Mouse (Mus musculus) adrenal gland, adult 18-20 months (tissue): ENCODE measurements around the gene Bcl2l1. TPM values are rescaled to one million over a fixed set of nuclear protein-coding genes. Genes with fewer than 3 reads are reported as not detected.

Experiments used
- DNase-seq, 2 experiments: peaks; one replicate each; pipeline ENCODE4 v3.0.0; 2021 to 2022; ENCODE audit warnings: low spot score in 2 of 2
- long read RNA-seq, 2 experiments: library from polyadenylated mRNA; stranded (forward); transcript quantifications; one replicate each; pipeline ENCODE4 v2.0.0; 2021
- total RNA-seq, 2 experiments: library from RNA; stranded (reverse); gene quantifications; 1 replicate in 1 of 2; 2 replicates in 1 of 2; pipeline ENCODE4 v1.2.3; 2021

The Bcl2l1 gene
- total RNA-seq, result 10 to 100 TPM; 63.6 to 73.5 TPM
- long read RNA-seq, experiment 1, transcript Bcl2l1-201 (3 exons, 2,417 nt), result minor isoform, 11 of 47 reads
- long read RNA-seq, experiment 1, transcript Bcl2l1-202 (3 exons, 2,568 nt), result major isoform, 22 of 47 reads
- long read RNA-seq, experiment 1, partial matches to known transcripts, result 4 of 47 reads
- long read RNA-seq, experiment 1, other reads (novel, unspliced or antisense), result 10 of 47 reads
- long read RNA-seq, experiment 2, transcript Bcl2l1-202 (3 exons, 2,568 nt), result minor isoform, 11 of 55 reads
- long read RNA-seq, experiment 2, transcript Bcl2l1-201 (3 exons, 2,417 nt), result major isoform, 25 of 55 reads
- long read RNA-seq, experiment 2, partial matches to known transcripts, result 15 of 55 reads
- long read RNA-seq, experiment 2, other reads (novel, unspliced or antisense), result 4 of 55 reads

DNA sequence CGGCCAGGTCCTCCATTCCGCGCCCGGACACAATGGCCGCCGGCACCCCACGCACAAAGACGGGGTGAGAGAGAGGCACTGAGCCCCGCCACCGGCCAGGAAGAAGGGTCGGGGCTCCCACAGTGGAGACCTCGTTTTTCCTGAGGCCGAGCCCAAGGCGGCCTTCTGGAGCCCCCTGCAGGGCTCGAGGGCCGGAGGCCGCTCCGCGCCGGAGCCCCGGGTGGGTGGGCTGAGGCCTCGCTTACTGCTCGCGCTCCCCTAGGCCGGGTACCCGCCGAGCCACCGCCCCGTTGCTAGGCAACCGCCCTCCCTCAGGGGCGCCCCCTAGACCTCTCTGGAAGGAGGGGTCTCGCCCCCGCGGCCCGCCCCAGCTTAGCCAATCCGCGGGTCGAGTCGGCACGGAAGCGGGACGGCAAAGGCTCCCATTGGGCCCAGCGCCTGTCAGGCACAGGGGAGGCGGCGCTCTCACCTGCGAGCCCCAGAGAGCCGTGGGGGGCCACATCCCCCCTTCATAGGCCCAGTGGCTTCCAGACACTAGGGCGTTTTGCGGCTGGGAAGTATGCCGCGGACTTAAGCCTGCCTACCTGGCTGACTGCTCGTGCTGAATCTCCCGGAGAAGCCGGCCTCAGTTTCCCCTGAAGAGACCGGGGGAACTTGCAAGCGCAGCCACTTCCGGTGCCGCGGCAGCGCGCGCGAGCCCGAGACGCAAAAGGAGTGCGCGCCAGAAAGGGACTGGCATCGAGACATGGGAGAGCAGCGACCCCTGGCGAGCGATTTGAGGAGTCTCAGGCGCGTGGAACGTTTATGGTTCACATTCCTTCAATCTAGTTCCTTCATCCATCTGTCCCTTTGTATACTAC, at the start of gene Bcl2l1:
Gene Bcl2l1, minus strand, starts transcription at position 710 of the 860 bp plus-strand sequence.
- DNase-seq, result peak; percentile 96 to 97

DNA sequence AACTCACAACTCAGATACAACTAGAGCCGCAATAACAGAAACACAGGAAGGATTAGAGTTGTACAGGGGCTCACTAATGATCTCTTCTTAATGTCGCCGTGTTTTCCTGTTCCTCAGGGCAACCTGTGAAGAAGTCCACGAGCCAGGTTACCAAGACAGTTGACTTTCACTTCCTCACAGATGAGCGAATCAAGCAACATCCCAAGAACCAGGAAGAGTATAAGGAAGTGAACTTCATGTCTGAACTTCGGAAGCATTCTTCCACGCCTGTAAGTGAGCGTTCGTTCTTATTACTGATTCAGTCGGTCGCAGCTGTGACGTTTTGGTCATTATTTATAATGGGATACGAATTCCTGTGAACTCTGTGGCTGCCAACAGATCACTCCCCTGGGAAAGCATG, 49.4 kb upstream of the Bcl2l1 start:
- DNase-seq, result no peak

DNA sequence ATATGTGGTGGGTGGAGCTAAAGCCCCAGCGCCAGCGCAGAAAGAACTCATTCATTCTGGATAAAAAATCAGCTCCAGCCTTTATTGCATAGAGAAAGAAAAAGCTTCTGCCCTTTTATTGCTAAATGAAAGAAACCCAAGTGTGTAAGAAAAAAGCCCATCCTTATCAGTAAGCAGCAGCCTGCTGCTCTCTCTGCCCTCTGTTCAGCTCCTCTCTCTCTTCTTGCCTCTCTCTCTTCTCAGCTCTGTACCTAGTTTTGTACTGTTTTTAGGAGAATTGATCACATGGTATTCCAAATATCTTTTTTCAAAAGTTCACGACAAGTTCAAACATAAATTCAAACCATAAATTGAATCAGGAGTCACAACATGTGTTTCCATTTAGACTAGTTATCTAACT, 46.7 kb upstream of the Bcl2l1 start:
- DNase-seq, result no peak

DNA sequence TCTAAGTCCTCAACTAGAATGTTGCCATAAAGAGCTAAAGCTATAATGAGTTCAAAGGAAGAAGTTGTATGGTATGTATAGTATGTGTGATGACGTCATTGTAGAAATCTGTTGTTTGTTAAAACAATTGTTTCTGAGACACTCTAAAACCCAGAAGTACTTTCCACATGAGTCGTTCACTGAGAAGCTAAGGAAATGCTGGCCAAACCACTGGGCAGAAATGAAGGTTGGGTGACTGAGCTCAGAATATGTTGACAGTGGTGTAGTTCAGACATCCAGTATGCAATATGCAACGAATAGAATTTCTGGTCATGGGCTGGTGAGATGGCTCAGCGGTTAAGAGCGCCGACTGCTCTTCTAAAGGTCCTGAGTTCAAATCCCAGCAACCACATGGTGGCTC, 31.8 kb upstream of the Bcl2l1 start:
- no peak for DNase-seq

DNA sequence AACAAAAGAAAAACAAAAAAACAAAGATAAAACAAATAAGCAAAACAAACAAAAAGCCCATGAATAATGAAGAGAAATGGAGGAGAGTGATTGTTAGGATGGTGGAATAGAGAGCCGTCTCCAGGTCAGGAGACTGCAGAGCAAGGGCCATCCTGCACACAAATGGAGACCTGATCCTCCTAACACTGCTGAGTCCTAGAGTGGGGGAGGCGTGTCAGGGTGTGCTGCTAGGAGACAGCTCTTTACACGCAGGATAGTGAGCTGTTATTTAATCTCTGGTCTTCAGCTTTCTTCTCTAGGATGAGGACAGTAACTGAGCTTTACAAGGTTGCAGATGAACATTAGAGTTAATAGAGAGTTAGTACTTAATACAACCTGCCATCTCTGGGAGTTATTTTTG, 31.1 kb upstream of the Bcl2l1 start:
- no peak for DNase-seq

DNA sequence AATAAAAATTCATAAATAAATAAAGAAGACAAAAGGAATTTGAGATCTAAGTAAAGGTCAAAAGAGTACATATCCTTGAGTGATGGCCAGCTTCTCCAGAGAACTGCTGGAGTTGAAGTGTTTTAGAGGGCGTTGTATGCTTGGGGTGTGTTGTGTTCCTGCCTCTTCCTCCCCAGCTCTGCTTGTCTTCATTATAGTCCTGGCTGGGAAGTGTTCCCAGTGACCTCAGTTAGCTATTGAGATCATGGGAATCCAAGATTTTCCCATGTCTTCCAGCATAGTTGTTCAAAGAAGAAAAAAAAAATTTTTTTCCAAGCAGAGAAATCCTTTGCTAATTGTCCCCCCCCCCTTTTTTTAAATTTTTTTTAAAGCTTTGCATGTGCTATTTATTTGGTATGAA, 30.4 kb upstream of the Bcl2l1 start:
- DNase-seq, result no peak

DNA sequence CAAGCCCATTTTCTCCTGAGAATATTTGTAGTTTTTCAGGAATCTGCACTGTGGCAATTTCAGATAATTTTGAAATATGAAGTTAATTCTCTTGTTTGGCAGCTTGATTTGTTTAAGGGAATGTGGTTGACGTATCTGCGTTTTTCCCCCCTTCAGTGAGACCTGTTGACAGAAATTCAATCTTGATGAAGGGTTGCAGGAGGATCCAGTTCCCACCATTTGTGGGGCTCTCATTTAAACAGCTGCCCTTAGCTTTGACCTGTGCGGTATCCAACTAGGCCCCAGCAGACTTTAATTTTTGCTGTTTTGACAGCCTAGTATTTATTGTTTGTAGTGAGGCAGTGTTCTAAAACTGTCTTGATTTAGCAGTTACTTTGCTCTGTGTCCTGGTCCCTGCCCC, 28.0 kb upstream of the Bcl2l1 start:
- no peak for DNase-seq

DNA sequence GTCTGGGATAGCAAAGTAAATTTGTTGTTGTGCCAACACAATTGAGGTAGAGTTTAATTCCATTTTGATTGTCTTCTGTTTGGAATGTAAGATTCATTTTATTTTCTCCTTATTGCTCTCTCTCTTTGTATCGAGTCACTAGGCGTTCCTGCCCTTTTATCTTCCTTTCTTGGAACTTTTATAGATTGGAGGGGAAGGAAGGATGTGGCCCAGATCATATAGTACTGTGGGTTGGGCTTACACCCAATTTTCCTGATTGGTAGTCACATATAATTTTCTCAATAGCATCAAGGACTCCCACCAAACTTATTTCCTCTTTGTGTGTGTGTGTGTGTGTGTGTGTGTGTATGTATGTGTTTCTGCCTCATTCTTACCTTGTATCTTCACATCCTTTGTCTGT, 16.9 kb upstream of the Bcl2l1 start:
- no peak for DNase-seq

DNA sequence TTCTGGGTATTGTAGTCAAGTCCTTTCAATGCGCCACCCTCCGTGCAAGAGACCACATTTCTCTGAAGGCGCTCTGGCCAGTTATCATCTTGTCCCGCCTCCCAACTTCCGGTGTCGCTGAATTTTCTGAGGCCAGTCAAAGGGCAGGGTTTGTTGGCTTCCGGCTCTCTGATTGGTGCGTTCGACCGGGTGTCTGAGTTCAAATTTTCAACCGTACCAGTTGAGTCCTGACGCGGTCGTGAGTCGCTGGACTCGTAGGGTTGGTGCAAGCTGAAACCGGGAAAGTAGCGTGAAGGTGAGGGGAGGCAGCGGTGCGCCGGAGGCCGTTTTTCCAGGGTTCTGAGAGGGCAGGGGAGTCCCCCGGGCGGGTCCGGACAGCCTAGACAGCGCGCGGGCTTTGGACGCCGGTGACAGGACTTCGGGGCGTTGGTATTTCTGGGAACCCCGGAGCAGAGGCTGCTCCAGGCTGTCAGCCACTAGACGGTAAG, 16.3 kb upstream of the Bcl2l1 start, which contains the start of gene Tpx2:
Gene Tpx2, plus strand, starts transcription at position 150 of the 488 bp plus-strand sequence.
- DNase-seq, result peak; percentile 90

DNA sequence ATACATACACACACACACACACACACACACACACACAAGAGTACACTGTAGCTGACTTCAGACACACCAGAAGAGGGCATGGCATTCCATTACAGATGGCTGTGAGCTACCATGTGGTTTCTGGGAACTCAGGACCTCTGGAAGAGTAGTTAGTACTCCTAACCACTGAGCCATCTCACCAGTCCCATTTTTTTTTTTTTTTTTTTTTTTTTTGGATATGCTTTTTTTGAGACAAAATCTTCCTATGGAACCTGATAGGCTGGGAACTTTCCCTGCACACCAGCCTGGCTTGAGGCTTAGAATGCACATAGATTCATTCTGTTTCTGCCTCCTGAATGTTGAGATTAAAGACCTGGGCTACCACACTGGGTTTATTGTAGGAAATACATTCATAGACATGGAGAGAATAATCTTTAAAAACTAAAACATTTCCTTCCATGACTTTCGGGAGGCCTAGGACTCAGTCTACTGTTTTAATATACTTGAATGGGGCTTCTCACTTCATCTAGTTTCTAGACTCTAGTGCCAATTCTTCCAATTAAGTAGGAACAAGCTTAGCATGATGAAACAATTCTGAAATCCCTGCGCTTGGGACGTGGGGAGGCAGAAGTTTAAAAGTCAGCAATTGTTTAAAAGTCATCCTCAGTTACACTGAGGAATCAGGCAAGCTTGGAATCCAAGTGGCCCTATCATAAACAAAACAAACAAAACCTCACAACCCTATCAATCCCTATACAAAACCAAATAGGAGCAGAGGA, 15.7 kb upstream of the Bcl2l1 start:
- no peak for DNase-seq

DNA sequence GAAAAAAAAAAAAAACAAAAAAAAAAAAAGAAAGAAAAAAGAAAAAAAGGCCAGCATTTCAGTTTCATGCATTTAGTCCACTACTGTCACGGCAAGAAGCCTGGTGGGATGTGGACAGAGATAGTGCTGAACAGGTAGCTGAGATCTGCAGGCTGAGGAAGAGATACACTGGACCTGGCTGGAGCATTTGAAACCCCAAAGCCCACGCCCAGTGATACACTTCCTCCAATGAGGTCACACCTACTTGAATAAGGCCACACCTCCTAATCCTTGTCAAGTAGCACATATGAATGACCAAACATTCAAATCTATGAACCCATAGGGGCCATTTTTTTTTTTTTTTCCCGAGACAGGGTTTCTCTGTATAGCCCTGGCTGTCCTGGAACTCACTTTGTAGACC, 11.2 kb upstream of the Bcl2l1 start:
- no peak for DNase-seq

DNA sequence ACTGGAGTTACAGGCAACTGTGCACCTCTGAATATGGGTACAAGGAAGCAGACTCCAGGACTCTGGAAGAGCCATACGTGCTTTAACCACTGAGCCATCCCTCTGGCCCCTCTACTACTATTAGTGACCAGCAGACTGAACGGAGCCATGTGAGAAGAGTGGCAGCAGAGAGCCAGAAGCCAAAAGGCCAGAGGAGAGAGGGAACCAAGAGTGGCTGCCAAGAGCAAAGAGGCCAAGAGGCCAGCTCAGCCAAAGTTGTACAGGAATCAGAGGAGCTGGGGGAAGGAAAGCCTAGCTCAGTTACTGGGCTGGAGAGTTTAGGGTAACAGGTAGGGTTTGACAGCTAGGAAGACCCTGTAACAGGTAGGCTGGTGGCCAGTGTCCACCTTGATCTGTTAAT, 7.7 kb upstream of the Bcl2l1 start:
- no peak for DNase-seq

DNA sequence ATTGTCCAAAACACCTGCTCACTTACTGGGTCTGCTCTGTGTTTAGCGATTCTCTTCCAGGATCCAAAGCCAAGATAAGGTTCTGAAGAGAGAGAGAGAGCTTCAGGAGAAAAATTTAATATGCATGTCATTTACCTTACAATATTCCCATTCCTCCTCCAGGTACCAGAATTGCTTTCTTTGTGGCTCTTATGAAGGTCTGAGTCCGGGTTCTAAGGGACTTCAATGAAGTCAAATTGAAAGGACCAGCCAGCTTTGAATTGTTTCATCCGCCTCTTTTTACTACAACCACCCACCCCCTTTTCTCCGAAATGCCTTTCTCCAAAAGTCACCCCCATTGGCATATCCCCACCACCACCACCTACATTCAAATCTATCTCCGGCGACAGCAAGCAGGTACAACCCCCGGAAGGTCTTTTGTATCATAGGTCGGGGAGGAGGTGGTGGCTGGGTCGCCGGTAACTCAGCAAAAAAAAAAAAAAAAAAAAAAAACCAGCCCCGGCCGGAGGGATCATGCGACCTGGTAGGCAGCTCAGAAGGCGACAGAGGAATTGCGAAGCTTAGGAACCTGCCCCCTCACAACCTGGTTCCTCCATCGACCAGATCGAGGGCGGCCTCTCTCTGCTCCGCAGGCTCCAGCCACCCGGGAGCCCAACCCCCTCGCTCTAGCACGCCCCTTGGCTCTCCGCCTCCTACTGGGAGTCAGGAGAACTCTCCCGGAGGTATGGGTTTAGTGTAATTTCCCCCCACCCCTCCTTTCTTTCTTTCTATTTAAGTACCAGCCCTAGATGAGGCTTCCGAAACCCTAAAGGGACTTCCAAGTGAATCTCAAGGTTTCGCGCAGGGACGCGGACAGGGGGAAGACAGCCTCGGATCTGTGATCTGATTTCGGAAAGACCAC, 1.3 kb downstream of the Bcl2l1 start:
- peak; percentile 85 to 86 for DNase-seq

DNA sequence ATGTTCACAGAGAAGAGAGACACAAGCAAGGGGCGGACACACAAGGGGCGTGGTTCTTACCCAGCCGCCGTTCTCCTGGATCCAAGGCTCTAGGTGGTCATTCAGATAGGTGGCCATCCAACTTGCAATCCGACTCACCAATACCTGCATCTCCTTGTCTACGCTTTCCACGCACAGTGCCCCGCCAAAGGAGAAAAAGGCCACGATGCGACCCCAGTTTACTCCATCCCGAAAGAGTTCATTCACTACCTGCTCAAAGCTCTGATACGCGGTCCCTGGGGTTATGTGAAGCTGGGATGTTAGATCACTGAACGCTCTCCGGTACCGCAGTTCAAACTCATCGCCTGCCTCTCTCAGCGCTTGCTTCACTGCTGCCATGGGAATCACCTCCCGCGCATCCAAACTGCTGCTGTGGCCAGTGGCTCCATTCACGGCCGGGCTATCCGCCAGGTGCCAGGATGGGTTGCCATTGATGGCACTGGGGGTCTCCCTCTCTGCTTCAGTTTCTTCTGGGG, 2.1 kb downstream of the Bcl2l1 start:
- DNase-seq, result peak in 1 of 2 experiments; percentile 42

DNA sequence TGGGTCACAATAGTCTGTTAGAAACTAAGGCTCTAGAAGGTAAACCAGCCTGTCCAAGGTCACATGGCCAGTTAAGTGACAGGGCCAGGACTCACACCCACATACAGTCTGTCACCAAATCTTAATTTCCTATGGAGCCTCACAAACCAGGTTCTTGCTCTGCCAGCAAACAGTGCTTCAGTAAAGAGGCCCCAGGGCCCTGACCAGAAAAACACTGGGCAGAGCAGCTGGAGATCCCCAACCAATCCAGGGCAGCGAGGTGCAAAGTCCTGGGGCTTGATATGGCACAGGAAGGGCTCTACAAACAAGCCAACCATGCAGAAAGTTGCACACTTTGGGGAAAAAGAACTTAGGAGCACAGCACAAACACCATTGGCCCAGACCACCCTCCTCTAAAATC, 3.0 kb downstream of the Bcl2l1 start:
- DNase-seq, result no peak

DNA sequence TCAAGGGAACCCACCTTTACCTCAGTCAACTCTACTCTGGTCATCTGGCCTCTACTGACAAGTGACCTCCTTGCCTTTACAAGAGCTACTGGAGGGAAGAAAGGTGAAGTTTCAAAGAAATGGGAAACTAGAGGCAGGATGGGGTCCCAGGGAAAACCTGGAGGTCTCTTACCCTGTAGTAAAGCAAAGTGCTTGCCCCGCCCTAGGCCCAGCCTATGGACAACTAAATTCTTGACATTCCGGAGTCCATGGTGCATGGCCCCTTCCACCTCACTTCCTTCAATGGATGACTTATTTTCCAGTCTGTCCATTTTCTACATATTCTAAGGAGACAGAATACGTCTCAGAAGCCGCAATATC, 3.5 kb downstream of the Bcl2l1 start:
- DNase-seq, result no peak

DNA sequence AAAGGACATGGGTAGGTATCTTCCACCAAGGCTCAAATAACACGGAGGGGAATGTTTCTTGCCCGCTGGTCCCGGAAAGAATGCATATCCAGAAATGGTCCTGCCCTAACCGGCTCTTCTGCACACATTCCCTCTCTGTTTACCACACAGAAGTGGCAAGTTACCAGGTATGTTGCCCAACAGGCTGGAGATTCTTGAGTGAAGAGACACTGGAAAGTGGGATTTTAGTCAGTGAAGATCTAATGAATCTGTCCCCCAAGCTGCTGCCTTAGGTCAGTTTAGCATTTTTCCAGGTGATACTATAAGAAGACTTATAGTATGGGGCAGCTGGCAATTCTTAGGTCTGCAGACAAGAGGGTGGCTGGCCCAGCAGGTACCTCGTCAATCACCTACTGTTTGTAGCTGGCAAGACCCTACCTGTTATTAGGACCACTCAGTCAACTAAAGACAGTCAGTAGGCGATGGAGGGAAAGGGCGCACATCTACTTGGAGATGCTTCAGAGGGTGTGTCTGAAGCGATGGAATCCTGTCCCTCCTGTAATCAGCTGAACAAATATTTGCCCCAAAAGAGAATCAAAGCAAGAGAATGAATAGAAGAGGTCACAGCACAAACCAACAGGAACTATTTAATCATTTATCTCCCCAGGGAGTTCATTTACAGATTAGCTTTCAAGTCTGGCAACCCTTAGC, 4.1 kb downstream of the Bcl2l1 start:
- DNase-seq, result no peak

DNA sequence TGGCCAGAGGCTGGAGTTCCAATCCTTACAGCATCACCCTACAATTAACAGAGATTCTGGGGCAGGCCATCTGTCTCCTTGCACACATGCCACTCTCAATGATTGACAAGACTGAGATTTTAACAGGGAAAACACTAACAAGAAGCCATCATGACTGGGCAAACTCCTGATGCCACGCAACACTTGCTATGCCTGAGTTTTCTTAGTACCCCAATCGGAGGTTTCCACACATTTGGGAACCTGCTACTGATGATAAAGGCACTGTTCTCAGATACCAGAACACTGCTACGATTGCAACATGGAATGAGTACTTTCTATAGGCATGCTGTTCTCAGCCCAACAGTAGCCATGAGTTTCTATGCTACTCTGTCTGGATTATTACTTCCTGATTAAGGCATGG, 5.0 kb downstream of the Bcl2l1 start:
- no peak for DNase-seq

DNA sequence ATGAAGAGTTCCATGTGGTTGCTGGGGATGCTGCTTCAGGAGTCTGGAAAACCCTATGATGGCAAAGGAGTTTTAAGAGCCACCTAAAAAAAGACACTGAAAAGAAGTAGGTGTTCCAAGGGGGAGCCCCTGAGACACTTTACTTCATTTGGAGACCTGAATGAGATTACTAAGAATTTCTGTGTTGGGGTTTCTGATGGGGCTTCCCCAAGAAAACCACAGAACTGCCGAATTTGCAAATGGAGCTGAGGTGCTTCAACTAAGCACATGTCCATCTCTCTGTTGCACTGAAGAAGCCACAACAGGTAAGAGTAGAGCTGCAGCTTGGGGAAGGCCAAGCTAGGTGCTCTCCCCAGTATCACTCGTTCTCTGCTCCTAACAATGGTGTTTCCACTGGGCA, 5.8 kb downstream of the Bcl2l1 start:
- DNase-seq, result no peak
